Mouse (Mus musculus) embryonic facial prominence, embryonic 15.5 days (tissue): ENCODE data around the gene Epb41l1. TPM values are rescaled to one million over a fixed set of nuclear protein-coding genes. Genes with fewer than 3 reads are reported as not detected.

Experiments used
- ATAC-seq: fragments of 200-750 bp; cut with Nextera tagmentation; 2 replicates; pipeline ENCODE4 v1.8.0; 2017; ENCODE audit warnings: low read depth, moderate TSS enrichment; ENCODE audit not compliant: insufficient number of reproducible peaks, low FRiP score, low TSS enrichment
- H3K27ac ChIP-seq: fragments of 300-500 bp; sonication (generic); replicated peaks from 2 replicates; pipeline ENCODE4 v1.5.1; 2015; ENCODE audit warnings: mild to moderate bottlenecking, inconsistent platforms
- H3K27me3 ChIP-seq: fragments of 300-500 bp; sonication (generic); 2 replicates; pipeline ENCODE4 v1.6.1; 2015; ENCODE audit warnings: inconsistent platforms
- H3K36me3 ChIP-seq: fragments of 300-500 bp; sonication (generic); 2 replicates; pipeline ENCODE4 v1.6.1; 2015; ENCODE audit warnings: mild to moderate bottlenecking, inconsistent platforms
- H3K4me1 ChIP-seq: fragments of 300-500 bp; sonication (generic); 2 replicates; pipeline ENCODE4 v1.6.1; 2015; ENCODE audit warnings: inconsistent platforms
- H3K4me2 ChIP-seq: fragments of 300-500 bp; sonication (generic); replicated peaks from 2 replicates; pipeline ENCODE4 v1.6.1; 2015; ENCODE audit warnings: mild to moderate bottlenecking, inconsistent platforms
- H3K4me3 ChIP-seq: fragments of 300-500 bp; sonication (generic); replicated peaks from 2 replicates; pipeline ENCODE4 v1.5.1; 2015; ENCODE audit warnings: mild to moderate bottlenecking, inconsistent platforms
- H3K9ac ChIP-seq: fragments of 300-500 bp; sonication (generic); 2 replicates; pipeline ENCODE4 v1.6.1; 2015; ENCODE audit warnings: inconsistent platforms
- H3K9me3 ChIP-seq: fragments of 300-500 bp; sonication (generic); replicated peaks from 2 replicates; pipeline ENCODE4 v1.6.1; 2016; ENCODE audit warnings: inconsistent platforms
- WGBS: fragments of 180-500 bp; shearing (Covaris S2); methylation state at CpG from one replicate; pipeline ENCODE4 v1.1.7; 2015; 5-methylcytosine and 5-hydroxymethylcytosine counted together
- polyA plus RNA-seq: library from polyadenylated mRNA; unstranded; fragments of >200 nt; fragmentation: Nextera tagmentation; extraction: Ambion mirVana; gene quantifications from 2 replicates; pipeline ENCODE4 v1.2.1, GENCODE M21; 2015

Gene Epb41l1
- polyA plus RNA-seq, 1 experiment from 2014 or later, result 3.4 TPM

GRCm38 (mm10) chr2:156425618-156426017 lies 4.9 kb downstream of the Epb41l1 start:
- Histone ChIP-seq H3K9ac (no peak overlapping the region), H3K27ac (no peak overlapping the region), H3K4me3 (no peak overlapping the region), H3K9me3 (no peaks in the 10 kb centered on the region), H3K4me2 (no peak overlapping the region), H3K27me3 (peaks cover 14% of the 10 kb centered on the region), H3K4me1 (peaks cover 33% of the 10 kb centered on the region), H3K36me3 (no peaks in the 10 kb centered on the region)
- no peak for ATAC-seq
- WGBS, result 43% methylated on average over 2 of the region's 2 CpGs

GRCm38 (mm10) chr2:156426151-156426550 lies 5.4 kb downstream of the Epb41l1 start:
- Histone ChIP-seq H3K27ac (no peak overlapping the region), H3K4me3 (no peak overlapping the region), H3K36me3 (no peaks in the 10 kb centered on the region), H3K9me3 (no peaks in the 10 kb centered on the region), H3K27me3 (peaks cover 14% of the 10 kb centered on the region), H3K4me2 (no peak overlapping the region), H3K4me1 (peaks cover 31% of the 10 kb centered on the region), H3K9ac (no peak overlapping the region)
- WGBS, result 55% methylated on average over 4 of the region's 4 CpGs
- ATAC-seq, result no peak

- no peak overlapping the region for H3K4me3 ChIP-seq
- 43% methylated on average over 10 of the region's 10 CpGs for WGBS
- H3K36me3 ChIP-seq, result no peaks in the 10 kb centered on the region
- H3K27me3 ChIP-seq, result no peaks in the 10 kb centered on the region
- peak overlapping the region; percentile 13; the same call in 1 of the 2 replicates for H3K27ac ChIP-seq
- no peak overlapping the region for H3K4me2 ChIP-seq
- peaks cover 25% of the 10 kb centered on the region for H3K4me1 ChIP-seq
- ATAC-seq, result no peak
- H3K9me3 ChIP-seq, result no peaks in the 10 kb centered on the region
- no peak overlapping the region for H3K9ac ChIP-seq
Observed at GRCm38 (mm10) chr2:156429836-156430235, 9.1 kb downstream of the Epb41l1 start.

DNA sequence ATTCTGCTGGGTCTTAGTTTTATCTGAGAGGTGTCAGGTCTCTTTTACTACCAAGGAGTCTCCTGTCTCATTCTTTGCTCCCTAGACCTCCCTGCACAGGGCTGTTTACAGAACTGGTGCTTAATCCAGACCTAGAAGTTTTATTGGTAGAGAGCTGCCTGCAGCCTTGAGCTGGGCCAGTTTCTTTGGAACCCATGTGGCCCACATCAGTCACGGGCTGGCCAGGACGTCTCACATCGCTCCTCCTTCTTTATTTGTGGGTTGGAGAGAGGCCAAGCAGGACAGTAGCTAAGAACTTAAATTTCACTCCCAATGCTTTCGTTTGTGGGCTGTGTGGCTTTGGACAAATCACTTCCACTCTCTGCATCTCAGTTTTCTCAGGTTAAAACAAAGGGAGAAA lies 9.6 kb downstream of the Epb41l1 start:
- no peaks in the 10 kb centered on the region for H3K9me3 ChIP-seq
- no peaks in the 10 kb centered on the region for H3K36me3 ChIP-seq
- H3K9ac ChIP-seq, result no peak overlapping the region
- H3K4me1 ChIP-seq, result peaks cover 25% of the 10 kb centered on the region
- no peak overlapping the region for H3K4me3 ChIP-seq
- H3K27ac ChIP-seq, result peak overlapping the region; percentile 13; the same call in 1 of the 2 replicates
- H3K4me2 ChIP-seq, result no peak overlapping the region
- no peaks in the 10 kb centered on the region for H3K27me3 ChIP-seq
- peak; percentile 43; the same call in 1 of the 2 replicates for ATAC-seq
- WGBS, result 15% methylated on average over 4 of the region's 4 CpGs

GRCm38 (mm10) chr2:156431409-156431808 lies 10.7 kb downstream of the Epb41l1 start:
- Histone ChIP-seq H3K9me3 (no peaks in the 10 kb centered on the region), H3K27ac (no peak overlapping the region), H3K36me3 (no peaks in the 10 kb centered on the region), H3K4me3 (no peak overlapping the region), H3K4me1 (peaks cover 25% of the 10 kb centered on the region), H3K4me2 (no peak overlapping the region), H3K9ac (no peak overlapping the region), H3K27me3 (no peaks in the 10 kb centered on the region)
- 64% methylated on average over 6 of the region's 6 CpGs for WGBS
- no peak for ATAC-seq

GRCm38 (mm10) chr2:156432086-156432485 lies 11.4 kb downstream of the Epb41l1 start:
- H3K27ac ChIP-seq, result no peak overlapping the region
- no peak for ATAC-seq
- no peaks in the 10 kb centered on the region for H3K9me3 ChIP-seq
- H3K4me2 ChIP-seq, result no peak overlapping the region
- H3K4me1 ChIP-seq, result peaks cover 25% of the 10 kb centered on the region
- 89% methylated on average over 3 of the region's 3 CpGs for WGBS
- no peak overlapping the region for H3K9ac ChIP-seq
- no peaks in the 10 kb centered on the region for H3K27me3 ChIP-seq
- no peak overlapping the region for H3K4me3 ChIP-seq
- no peaks in the 10 kb centered on the region for H3K36me3 ChIP-seq

- no peak for ATAC-seq
- Histone ChIP-seq H3K36me3 (no peaks in the 10 kb centered on the region), H3K9me3 (no peaks in the 10 kb centered on the region), H3K4me2 (no peak overlapping the region), H3K9ac (no peak overlapping the region), H3K4me1 (peaks cover 25% of the 10 kb centered on the region), H3K27me3 (no peaks in the 10 kb centered on the region), H3K27ac (0 out of 2 replicates have a peak overlapping the region, but pooled peaks have one; percentile 34), H3K4me3 (no peak overlapping the region)
- WGBS, result 37% methylated on average over 9 of the region's 9 CpGs
Observed at GRCm38 (mm10) chr2:156432874-156433868, 12.5 kb downstream of the Epb41l1 start.

DNA sequence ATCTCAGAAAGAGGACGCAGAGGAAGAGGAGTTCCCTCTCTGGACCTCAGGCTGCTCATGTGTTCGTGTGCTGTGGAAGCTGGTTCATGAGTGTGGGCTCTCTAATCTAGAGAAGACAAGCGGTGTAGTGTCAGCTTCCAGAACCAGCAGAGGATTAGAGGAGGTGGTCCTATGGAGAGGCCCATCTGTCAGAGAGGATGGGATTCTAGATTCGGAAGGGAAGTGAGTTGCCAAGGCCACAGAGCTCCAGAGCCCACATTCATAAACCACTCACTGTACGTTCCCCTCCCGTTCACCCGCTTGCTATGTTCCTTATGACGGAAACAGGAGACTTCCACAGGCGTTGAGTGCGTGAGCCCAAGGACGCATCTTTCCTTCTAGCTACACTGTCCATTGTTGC lies 16.9 kb downstream of the Epb41l1 start:
- 89% methylated on average over 11 of the region's 11 CpGs for WGBS

DNA sequence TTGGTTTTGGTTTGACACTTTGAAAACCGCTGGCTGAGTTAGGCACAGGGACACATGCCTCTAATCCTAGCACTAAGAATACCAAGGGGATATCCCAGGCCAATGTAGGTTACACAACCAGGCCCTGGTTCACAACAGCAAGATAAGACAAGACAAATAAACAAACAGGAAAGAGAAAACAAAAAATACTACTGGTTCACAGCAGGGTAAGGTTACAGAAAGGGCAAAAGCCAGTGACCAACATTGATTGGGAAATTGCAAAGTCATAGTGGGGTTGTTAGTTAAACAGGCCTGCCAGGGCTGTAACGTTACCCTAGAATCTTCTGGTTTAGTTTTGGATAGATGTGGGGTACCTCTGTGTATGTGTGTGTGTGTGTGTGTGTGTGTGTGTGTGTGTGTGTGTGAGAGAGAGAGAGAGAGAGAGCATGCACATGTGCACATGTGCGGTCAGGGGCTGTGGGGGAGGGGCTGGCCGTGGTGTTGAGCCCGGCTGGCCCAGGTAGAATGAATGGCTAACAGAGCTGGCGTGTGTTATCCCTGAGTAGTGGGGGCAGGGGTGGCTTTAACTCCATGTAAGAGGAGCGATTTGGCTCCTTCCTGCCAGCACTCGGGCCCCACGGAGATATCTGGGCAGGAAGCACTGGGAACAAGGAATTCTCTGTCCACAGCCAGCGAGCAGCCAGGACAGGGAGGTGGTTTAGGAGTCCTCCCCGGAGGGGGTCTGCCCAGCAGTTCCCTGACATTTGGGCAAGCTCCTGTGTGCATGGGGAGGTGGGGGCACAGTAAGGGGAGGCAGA lies 19.2 kb downstream of the Epb41l1 start:
- 23% methylated on average over 11 of the region's 11 CpGs for WGBS

More for the DNA sequence above, 16.9 kb downstream of the Epb41l1 start:
- no peaks in the 10 kb centered on the region for H3K36me3 ChIP-seq
- H3K4me3 ChIP-seq, result no peak overlapping the region
- H3K4me1 ChIP-seq, result peaks cover 16% of the 10 kb centered on the region
- no peak overlapping the region for H3K9ac ChIP-seq
- no peak for ATAC-seq
- no peaks in the 10 kb centered on the region for H3K27me3 ChIP-seq
- no peaks in the 10 kb centered on the region for H3K9me3 ChIP-seq
- H3K27ac ChIP-seq, result no peak overlapping the region
- no peak overlapping the region for H3K4me2 ChIP-seq

DNA sequence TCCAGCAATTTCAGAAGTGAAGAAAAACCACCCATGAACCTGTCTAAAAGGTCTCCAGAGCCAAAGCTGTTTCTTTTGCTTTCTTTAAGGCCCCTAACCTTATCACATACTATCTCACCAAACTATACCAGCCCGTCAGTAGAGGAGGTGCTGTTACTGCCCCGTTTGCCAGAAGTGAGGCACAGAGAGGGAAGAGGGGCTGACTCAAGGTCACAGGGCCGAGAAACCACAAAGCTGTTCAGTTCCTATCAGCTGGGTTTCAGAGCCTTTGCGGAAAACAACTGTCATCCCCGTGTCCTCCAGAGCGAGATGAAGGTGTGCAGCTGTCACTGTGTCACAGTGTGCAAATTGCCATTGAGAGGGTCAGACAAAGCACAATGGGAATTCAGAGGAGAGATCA lies 21.2 kb downstream of the Epb41l1 start:
- no peak for ATAC-seq
- no peaks in the 10 kb centered on the region for H3K36me3 ChIP-seq
- no peak overlapping the region for H3K4me2 ChIP-seq
- H3K27ac ChIP-seq, result no peak overlapping the region
- H3K4me1 ChIP-seq, result peaks cover 17% of the 10 kb centered on the region
- no peaks in the 10 kb centered on the region for H3K27me3 ChIP-seq
- H3K9me3 ChIP-seq, result no peaks in the 10 kb centered on the region
- no peak overlapping the region for H3K9ac ChIP-seq
- 53% methylated on average over 6 of the region's 6 CpGs for WGBS
- no peak overlapping the region for H3K4me3 ChIP-seq

More for the DNA sequence above, 19.2 kb downstream of the Epb41l1 start:
- no peak overlapping the region for H3K4me2 ChIP-seq
- H3K9me3 ChIP-seq, result no peaks in the 10 kb centered on the region
- no peak overlapping the region for H3K4me3 ChIP-seq
- peaks cover 6% of the 10 kb centered on the region for H3K4me1 ChIP-seq
- no peak overlapping the region for H3K9ac ChIP-seq
- ATAC-seq, result peak; percentile 68; the same call in 1 of the 2 replicates
- H3K27ac ChIP-seq, result peak overlapping the region; percentile 25; the same call in 1 of the 2 replicates
- H3K27me3 ChIP-seq, result no peaks in the 10 kb centered on the region
- no peaks in the 10 kb centered on the region for H3K36me3 ChIP-seq

DNA sequence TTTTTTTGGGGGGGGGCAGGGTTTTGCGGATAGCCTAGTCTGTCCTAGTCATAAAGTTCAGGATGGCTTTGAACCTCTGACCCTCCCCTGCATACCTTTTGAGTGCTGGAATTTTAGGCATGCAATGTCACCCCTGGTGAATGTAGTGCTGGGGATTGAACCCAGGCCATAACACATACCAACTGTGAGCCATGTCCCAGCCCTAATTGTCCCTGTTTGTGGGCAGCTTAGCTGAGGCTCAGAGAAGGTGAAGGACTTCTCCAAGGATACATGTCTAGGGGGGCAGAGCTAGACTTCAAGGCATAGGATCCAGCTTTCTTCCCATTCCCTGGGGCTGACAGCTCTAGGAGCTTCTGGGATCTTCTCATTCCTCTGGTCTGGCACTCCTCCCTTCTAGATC lies 22.6 kb downstream of the Epb41l1 start:
- 63% methylated on average over 1 of the region's 1 CpGs for WGBS
- no peak for ATAC-seq
- H3K27me3 ChIP-seq, result no peaks in the 10 kb centered on the region
- no peak overlapping the region for H3K4me2 ChIP-seq
- no peak overlapping the region for H3K4me3 ChIP-seq
- H3K9me3 ChIP-seq, result no peaks in the 10 kb centered on the region
- peaks cover 30% of the 10 kb centered on the region for H3K4me1 ChIP-seq
- no peaks in the 10 kb centered on the region for H3K36me3 ChIP-seq
- no peak overlapping the region for H3K9ac ChIP-seq
- no peak overlapping the region for H3K27ac ChIP-seq
